Mouse (Mus musculus) small intestine, adult 2 months (tissue): ENCODE results near the gene Abhd14b.

Experiments
- CTCF ChIP-seq: fragments of 200-500 bp; IDR thresholded peaks from 2 replicates; pipeline ENCODE4 v1.5.1; 2012; ENCODE audit warnings: low read depth, mild to moderate bottlenecking, control low read depth, inconsistent platforms, low read length, moderate library complexity, mixed read lengths; ENCODE audit not compliant: insufficient replicate concordance, insufficient read length; ENCODE audit errors: extremely low read depth
- POLR2A ChIP-seq: fragments of 200-500 bp; IDR thresholded peaks from 2 replicates; pipeline ENCODE4 v1.6.1; 2012; ENCODE audit warnings: low read depth, mild to moderate bottlenecking, control low read depth, inconsistent platforms, low read length, moderate library complexity

DNA sequence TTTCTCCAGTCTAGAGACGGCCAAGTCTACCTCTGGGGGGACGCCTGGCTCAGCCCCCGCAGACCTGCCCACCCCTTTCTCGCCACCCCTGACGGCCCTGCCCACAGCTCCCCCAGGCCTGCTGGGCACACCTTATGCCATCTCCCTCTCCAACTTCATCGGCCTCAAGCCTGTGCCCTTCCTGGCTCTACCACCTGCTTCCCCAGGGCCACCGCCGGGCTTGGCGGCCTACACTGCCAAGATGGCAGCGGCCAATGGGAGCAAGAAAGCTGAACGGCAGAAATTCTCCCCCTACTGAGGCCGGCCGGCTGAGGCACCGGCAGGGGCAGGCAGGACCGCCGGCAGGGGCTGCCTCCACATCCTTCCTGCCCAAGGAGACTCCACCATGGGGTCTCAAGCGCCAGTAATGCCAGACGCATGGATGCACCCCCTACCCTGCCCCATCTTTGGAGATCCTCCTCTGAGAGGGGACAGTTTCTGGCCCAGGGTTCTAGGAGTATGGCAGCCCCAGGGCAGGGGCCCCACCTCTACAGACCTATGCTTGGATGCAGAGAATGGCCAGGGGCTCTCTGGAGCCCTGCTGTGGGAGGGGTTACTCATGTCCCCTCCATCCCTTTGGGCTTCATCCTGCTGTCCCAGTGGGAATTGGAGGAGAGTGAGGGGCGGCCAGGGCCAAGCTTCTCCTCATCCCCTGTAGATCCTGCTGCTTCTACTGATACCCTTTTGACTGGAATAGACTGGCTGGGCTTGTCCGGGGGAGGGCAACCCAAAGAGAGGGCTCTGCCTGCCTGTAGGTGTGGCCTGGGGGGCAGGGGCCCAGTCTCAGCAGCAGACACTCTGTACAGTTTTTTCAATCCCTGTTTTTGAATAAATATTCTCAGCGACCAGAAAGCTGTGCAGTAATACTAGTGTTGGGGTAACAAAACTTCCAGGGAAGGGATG lies 16.1 kb downstream of the Abhd14b start:
- TF ChIP-seq POLR2A (no peak), CTCF (no peak)
